Mouse (Mus musculus) hindbrain, embryonic 13.5 days (tissue): ENCODE data around the gene Awat1. TPM values are rescaled to one million over a fixed set of nuclear protein-coding genes. Genes with fewer than 3 reads are reported as not detected.

Experiments
- ATAC-seq: fragments of 200-750 bp; cut with Nextera tagmentation; 2 replicates; pipeline ENCODE4 v1.8.0; 2017; ENCODE audit warnings: moderate TSS enrichment; ENCODE audit not compliant: low FRiP score
- H3K27ac ChIP-seq: fragments of 300-500 bp; sonication (generic); 2 replicates; pipeline ENCODE4 v1.5.1; 2015; ENCODE audit warnings: inconsistent platforms, mild to moderate bottlenecking, moderate library complexity
- H3K27me3 ChIP-seq: fragments of 300-500 bp; sonication (generic); 2 replicates; pipeline ENCODE4 v1.6.1; 2015; ENCODE audit warnings: mild to moderate bottlenecking, inconsistent platforms
- H3K36me3 ChIP-seq: fragments of 300-500 bp; sonication (generic); 2 replicates; pipeline ENCODE4 v1.6.1; 2015; ENCODE audit warnings: mild to moderate bottlenecking, inconsistent platforms
- H3K4me1 ChIP-seq: fragments of 300-500 bp; sonication (generic); replicated peaks from 2 replicates; pipeline ENCODE4 v1.6.1; 2015; ENCODE audit warnings: inconsistent platforms
- H3K4me2 ChIP-seq: fragments of 300-500 bp; sonication (generic); 2 replicates; pipeline ENCODE4 v1.6.1; 2015; ENCODE audit warnings: inconsistent platforms, mild to moderate bottlenecking, moderate library complexity
- H3K4me3 ChIP-seq: fragments of 300-500 bp; sonication (generic); 2 replicates; pipeline ENCODE4 v1.5.1; 2015; ENCODE audit warnings: mild to moderate bottlenecking, inconsistent platforms
- H3K9ac ChIP-seq: fragments of 300-500 bp; sonication (generic); 2 replicates; pipeline ENCODE4 v1.6.1; 2015; ENCODE audit warnings: mild to moderate bottlenecking, inconsistent platforms
- H3K9me3 ChIP-seq: fragments of 300-500 bp; sonication (generic); 2 replicates; pipeline ENCODE4 v1.6.1; 2016; ENCODE audit warnings: inconsistent platforms
- WGBS: fragments of 180-500 bp; shearing (Covaris S2); methylation state at CpG from one replicate; pipeline ENCODE4 v1.1.7; 2015; 5-methylcytosine and 5-hydroxymethylcytosine counted together
- polyA plus RNA-seq: library from polyadenylated mRNA; unstranded; fragments of >200 nt; fragmentation: Nextera tagmentation; extraction: Ambion mirVana; gene quantifications from 2 replicates; pipeline ENCODE4 v1.2.1, GENCODE M21; 2015

The Awat1 gene
- not detected in 2 replicates for polyA plus RNA-seq

GRCm38 (mm10) chrX:100571951-100572350, at the start of gene Awat1:
Gene Awat1, plus strand, starts transcription at chrX:100572251.
- H3K9me3 ChIP-seq: no peaks in the 10 kb centered on the region
- H3K9ac ChIP-seq: no peak within 1 kb of the TSS
- H3K27me3 ChIP-seq: no peaks in the 10 kb centered on the region
- H3K4me1 ChIP-seq: no peaks in the 10 kb centered on the region
- no peak within 1 kb of the TSS for H3K4me2 ChIP-seq
- no peak within 1 kb of the TSS for H3K4me3 ChIP-seq
- no peak for ATAC-seq
- no peaks in the 10 kb centered on the region for H3K36me3 ChIP-seq
- 74% methylated on average over 1 of the region's 1 CpGs for WGBS
- no peak within 1 kb of the TSS for H3K27ac ChIP-seq

GRCm38 (mm10) chrX:100524471-100524870, 47.6 kb upstream of the Awat1 start, which contains the start of gene Dgat2l6:
Gene Dgat2l6, plus strand, starts transcription at chrX:100524838.
- no peaks in the 10 kb centered on the region for H3K36me3 ChIP-seq
- no peak within 1 kb of the TSS for H3K4me3 ChIP-seq
- WGBS: 90% methylated on average over 4 of the region's 4 CpGs
- H3K27ac ChIP-seq: no peak within 1 kb of the TSS
- no peaks in the 10 kb centered on the region for H3K27me3 ChIP-seq
- ATAC-seq: no peak
- H3K4me1 ChIP-seq: no peaks in the 10 kb centered on the region
- no peaks in the 10 kb centered on the region for H3K9me3 ChIP-seq
- H3K4me2 ChIP-seq: no peak within 1 kb of the TSS
- no peak within 1 kb of the TSS for H3K9ac ChIP-seq

- no peak overlapping the region for H3K27ac ChIP-seq
- no peaks in the 10 kb centered on the region for H3K9me3 ChIP-seq
- no peaks in the 10 kb centered on the region for H3K4me1 ChIP-seq
- H3K4me3 ChIP-seq: no peak overlapping the region
- ATAC-seq: no peak
- 89% methylated on average over 3 of the region's 3 CpGs for WGBS
- no peak overlapping the region for H3K9ac ChIP-seq
- no peak overlapping the region for H3K4me2 ChIP-seq
- H3K27me3 ChIP-seq: 0 out of 2 replicates have a peak, but pooled peaks cover 6% of the 10 kb centered on the region
- no peaks in the 10 kb centered on the region for H3K36me3 ChIP-seq
Measured at GRCm38 (mm10) chrX:100556026-100556425, 16.0 kb upstream of the Awat1 start.

- Histone ChIP-seq H3K4me2 (no peak overlapping the region), H3K9ac (no peak overlapping the region), H3K9me3 (no peaks in the 10 kb centered on the region), H3K27ac (no peak overlapping the region), H3K4me1 (no peaks in the 10 kb centered on the region), H3K27me3 (no peaks in the 10 kb centered on the region), H3K4me3 (no peak overlapping the region), H3K36me3 (no peaks in the 10 kb centered on the region)
- ATAC-seq: no peak
- WGBS: 87% methylated on average over 3 of the region's 3 CpGs
Measured at GRCm38 (mm10) chrX:100565696-100566095, 6.4 kb upstream of the Awat1 start.

- Histone ChIP-seq H3K4me2 (no peak within 1 kb of the TSS), H3K36me3 (no peaks in the 10 kb centered on the region), H3K27ac (no peak within 1 kb of the TSS), H3K4me1 (no peaks in the 10 kb centered on the region), H3K9ac (no peak within 1 kb of the TSS), H3K27me3 (peaks cover 20% of the 10 kb centered on the region; the same call in 1 of the 2 replicates), H3K4me3 (no peak within 1 kb of the TSS), H3K9me3 (no peaks in the 10 kb centered on the region)
- no peak for ATAC-seq
- 70% methylated on average over 4 of the region's 4 CpGs for WGBS
Measured at GRCm38 (mm10) chrX:100594791-100595190, 22.7 kb downstream of the Awat1 start, which contains the start of gene P2ry4. Gene P2ry4, minus strand, starts transcription at chrX:100594869.

GRCm38 (mm10) chrX:100597439-100597838, 25.4 kb downstream of the Awat1 start:
- Histone ChIP-seq H3K9ac (no peak overlapping the region), H3K4me1 (no peaks in the 10 kb centered on the region), H3K36me3 (no peaks in the 10 kb centered on the region), H3K27ac (no peak overlapping the region), H3K27me3 (peaks cover 14% of the 10 kb centered on the region; the same call in 1 of the 2 replicates), H3K9me3 (no peaks in the 10 kb centered on the region), H3K4me2 (no peak overlapping the region), H3K4me3 (no peak overlapping the region)
- ATAC-seq: no peak
- WGBS: 30% methylated on average over 5 of the region's 5 CpGs

- no peak overlapping the region for H3K4me2 ChIP-seq
- WGBS: 76% methylated on average over 4 of the region's 4 CpGs
- H3K36me3 ChIP-seq: no peaks in the 10 kb centered on the region
- H3K4me1 ChIP-seq: no peaks in the 10 kb centered on the region
- no peak overlapping the region for H3K27ac ChIP-seq
- no peak overlapping the region for H3K9ac ChIP-seq
- H3K9me3 ChIP-seq: no peaks in the 10 kb centered on the region
- H3K4me3 ChIP-seq: no peak overlapping the region
- H3K27me3 ChIP-seq: peaks cover 15% of the 10 kb centered on the region; the same call in 1 of the 2 replicates
- ATAC-seq: no peak
Measured at GRCm38 (mm10) chrX:100599755-100600154, 27.7 kb downstream of the Awat1 start.

GRCm38 (mm10) chrX:100605314-100605713, 33.3 kb downstream of the Awat1 start, which contains the start of gene Arr3:
Gene Arr3, plus strand, starts transcription at chrX:100605497.
- ATAC-seq: no peak
- H3K4me2 ChIP-seq: no peak within 1 kb of the TSS

GRCm38 (mm10) chrX:100618488-100618887, 46.4 kb downstream of the Awat1 start:
- Histone ChIP-seq H3K27ac (no peak overlapping the region), H3K4me3 (no peak overlapping the region), H3K9ac (no peak overlapping the region), H3K9me3 (no peaks in the 10 kb centered on the region), H3K4me1 (no peaks in the 10 kb centered on the region), H3K4me2 (no peak overlapping the region), H3K27me3 (peaks cover 2% of the 10 kb centered on the region; the same call in 1 of the 2 replicates), H3K36me3 (peaks cover under 1% of the 10 kb centered on the region; the same call in 1 of the 2 replicates)
- 73% methylated on average over 3 of the region's 3 CpGs for WGBS
- ATAC-seq: no peak

More at GRCm38 (mm10) chrX:100605314-100605713, 33.3 kb downstream of the Awat1 start, which contains the start of gene Arr3:
- Histone ChIP-seq H3K9me3 (no peaks in the 10 kb centered on the region), H3K4me3 (no peak within 1 kb of the TSS), H3K27ac (no peak within 1 kb of the TSS), H3K27me3 (0 out of 2 replicates have a peak, but pooled peaks cover 5% of the 10 kb centered on the region), H3K4me1 (no peaks in the 10 kb centered on the region), H3K9ac (no peak within 1 kb of the TSS), H3K36me3 (no peaks in the 10 kb centered on the region)
- WGBS: 74% methylated on average over 1 of the region's 1 CpGs

- H3K4me1 ChIP-seq: peaks cover 9% of the 10 kb centered on the region
- H3K4me2 ChIP-seq: no peak overlapping the region
- no peak overlapping the region for H3K9ac ChIP-seq
- H3K36me3 ChIP-seq: peaks cover 4% of the 10 kb centered on the region; the same call in 1 of the 2 replicates
- H3K9me3 ChIP-seq: no peaks in the 10 kb centered on the region
- no peak overlapping the region for H3K4me3 ChIP-seq
- H3K27me3 ChIP-seq: peaks cover 2% of the 10 kb centered on the region; the same call in 1 of the 2 replicates
- WGBS: 72% methylated on average over 2 of the region's 2 CpGs
- ATAC-seq: no peak
- no peak overlapping the region for H3K27ac ChIP-seq
Measured at GRCm38 (mm10) chrX:100621366-100621765, 49.3 kb downstream of the Awat1 start.

- Histone ChIP-seq H3K4me1 (peaks cover 14% of the 10 kb centered on the region), H3K36me3 (peaks cover 4% of the 10 kb centered on the region; the same call in 1 of the 2 replicates), H3K9me3 (no peaks in the 10 kb centered on the region), H3K4me3 (no peak overlapping the region), H3K27me3 (no peaks in the 10 kb centered on the region), H3K9ac (no peak overlapping the region), H3K4me2 (no peak overlapping the region), H3K27ac (no peak overlapping the region)
- WGBS: 93% methylated on average over 4 of the region's 4 CpGs
- no peak for ATAC-seq
Measured at GRCm38 (mm10) chrX:100624242-100624641, 52.2 kb downstream of the Awat1 start.

- Histone ChIP-seq H3K36me3 (peaks cover 4% of the 10 kb centered on the region; the same call in 1 of the 2 replicates), H3K4me1 (peaks cover 14% of the 10 kb centered on the region), H3K27ac (no peak overlapping the region), H3K4me2 (peak overlapping the region; percentile 71), H3K9me3 (no peaks in the 10 kb centered on the region), H3K4me3 (peak overlapping the region; percentile 49), H3K27me3 (no peaks in the 10 kb centered on the region), H3K9ac (peak overlapping the region; percentile 76)
- 33% methylated on average over 7 of the region's 7 CpGs for WGBS
- ATAC-seq: no peak
Measured at GRCm38 (mm10) chrX:100625146-100625545, 53.1 kb downstream of the Awat1 start.

GRCm38 (mm10) chrX:100625546-100625801, 53.4 kb downstream of the Awat1 start, which contains the start of gene Kif4:
Gene Kif4, plus strand, starts transcription at chrX:100625737.
- peak within 1 kb of the TSS; percentile 71 for H3K4me2 ChIP-seq
- no peaks in the 10 kb centered on the region for H3K9me3 ChIP-seq
- peaks cover 14% of the 10 kb centered on the region for H3K4me1 ChIP-seq
- peak within 1 kb of the TSS; percentile 76 for H3K9ac ChIP-seq
- H3K27me3 ChIP-seq: no peaks in the 10 kb centered on the region
- peak within 1 kb of the TSS; percentile 49 for H3K4me3 ChIP-seq
- H3K36me3 ChIP-seq: peaks cover 4% of the 10 kb centered on the region; the same call in 1 of the 2 replicates
- H3K27ac ChIP-seq: peak within 1 kb of the TSS; percentile 64; the same call in 1 of the 2 replicates
- no peak for ATAC-seq
- 19% methylated on average over 3 of the region's 3 CpGs for WGBS
